In the genomic region with DNA sequence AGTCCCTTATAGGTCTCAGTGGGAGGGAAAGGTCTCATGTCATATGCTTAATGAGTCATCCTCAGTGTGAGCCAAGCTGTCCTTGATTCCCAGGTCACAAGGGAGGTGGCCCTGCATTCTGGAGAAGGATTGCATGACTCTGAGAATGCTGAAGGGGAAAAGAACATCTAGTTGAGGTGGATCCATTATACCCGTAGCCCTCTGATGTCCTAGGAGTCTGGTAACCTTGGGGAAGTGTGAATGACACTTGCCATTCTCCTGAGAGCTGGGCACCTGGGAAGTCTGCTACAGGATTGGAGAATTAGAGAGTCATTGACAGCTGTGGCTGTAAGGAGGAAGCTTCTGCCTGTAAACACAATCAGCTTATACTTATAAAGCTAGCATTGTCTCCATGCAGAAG, we compare ENCODE assay signal across 15 mouse cellular contexts. TPM values are rescaled to one million over a fixed set of nuclear protein-coding genes. Genes with fewer than 3 reads are reported as not detected.
DNase-seq lines count a peak whose midpoint lies in the region; ATAC-seq and TF ChIP-seq lines count a peak whose summit lies in the region.
"Not testable (repeated sequence)": the region's sequence is repeated elsewhere in the genome, so short reads cannot be mapped to it uniquely, and the experiment has no call there.
"Had no signal": no experiment of that assay in that cellular context is flagged by ENCODE, and none has a peak within 500 bp of the region (broad histone marks: within the 10 kb centered on the region; RNA-seq: fewer than 3 reads in every experiment).

No protein-coding gene starts in this region.

- peak overlapping the region; percentile 37; the same call in 1 of the 2 replicates for H3K27ac ChIP-seq in ES-E14 (ENCODE audit: insufficient read depth, low read depth, low read length, poor library complexity, severe bottlenecking)
- not testable (repeated sequence) for H3K27ac ChIP-seq in hindbrain, embryonic 12.5 days; kidney, postnatal 0 days; liver, postnatal 0 days (ENCODE audit: low read depth); midbrain, embryonic 15.5 days; stomach, embryonic 16.5 days (ENCODE audit: low read length)

- ATAC-seq in erythroid progenitor cell, adult 5-6 weeks (replicated peaks; ENCODE audit: low FRiP score, poor library complexity, severe bottlenecking) = 0 out of 2 replicates have a peak, but pooled peaks have one; percentile 16
- 0 out of 2 replicates have a peak, but pooled peaks have one; percentile 15 for ATAC-seq in hindbrain, embryonic 12.5 days (ENCODE audit: low FRiP score)
- ATAC-seq in kidney, postnatal 0 days (replicated peaks; ENCODE audit: low FRiP score, low read depth) = 0 out of 2 replicates have a peak, but pooled peaks have one; percentile 8
- 0 out of 2 replicates have a peak, but pooled peaks have one; percentile 11 for ATAC-seq in liver, postnatal 0 days
- 0 out of 2 replicates have a peak, but pooled peaks have one; percentile 9 for ATAC-seq in midbrain, embryonic 15.5 days (replicated peaks)
- peak; percentile 19; the same call in 1 of the 2 replicates for ATAC-seq in stomach, embryonic 16.5 days (ENCODE audit: insufficient read depth, low FRiP score)

- TF ChIP-seq EP300 in liver, postnatal 0 days (IDR thresholded peaks at IDR 0.05; ENCODE audit: low read depth) = not testable (repeated sequence)

- WGBS in hindbrain, embryonic 12.5 days = 76% methylated on average over 1 of the region's 1 CpGs
- WGBS in kidney, postnatal 0 days = 67% methylated on average over 1 of the region's 1 CpGs
- WGBS in liver, postnatal 0 days (ENCODE audit: insufficient replicate concordance) = 56% methylated on average over 1 of the region's 1 CpGs
- WGBS in midbrain, embryonic 15.5 days = 76% methylated on average over 1 of the region's 1 CpGs
- 62% methylated on average over 1 of the region's 1 CpGs for WGBS in stomach, embryonic 16.5 days

- H3K9me3 ChIP-seq in ES-E14 (ENCODE audit: control insufficient read depth, insufficient read depth, low read depth, low read length) = peaks cover 11% of the 10 kb centered on the region
- H3K9me3 ChIP-seq in hindbrain, embryonic 12.5 days (replicated peaks) = peaks cover 52% of the 10 kb centered on the region
- peaks cover 11% of the 10 kb centered on the region for H3K9me3 ChIP-seq in kidney, postnatal 0 days (replicated peaks; ENCODE audit: low read length)
- H3K9me3 ChIP-seq in liver, postnatal 0 days (ENCODE audit: low read length) = peaks cover 16% of the 10 kb centered on the region
- H3K9me3 ChIP-seq in midbrain, embryonic 15.5 days = peaks cover 35% of the 10 kb centered on the region
- H3K9me3 ChIP-seq in stomach, embryonic 16.5 days (replicated peaks; ENCODE audit: control insufficient read depth, low read length) = peaks cover 28% of the 10 kb centered on the region

- not testable (repeated sequence) for H3K36me3 ChIP-seq in ES-E14 (ENCODE audit: control insufficient read depth, insufficient read depth, low read length, poor library complexity, severe bottlenecking); hindbrain, embryonic 12.5 days; kidney, postnatal 0 days (ENCODE audit: insufficient read depth, low read length); liver, postnatal 0 days (replicated peaks; ENCODE audit: insufficient read depth, low read length); midbrain, embryonic 15.5 days (replicated peaks); stomach, embryonic 16.5 days (ENCODE audit: control insufficient read depth, insufficient read depth, low read length)

- H3K4me1 ChIP-seq in ES-E14 (ENCODE audit: control insufficient read depth in 2 of 2, insufficient read depth in 2 of 2, low read length in 2 of 2, poor library complexity in 1 of 2); hindbrain, embryonic 12.5 days; kidney, postnatal 0 days (replicated peaks; ENCODE audit: insufficient read depth, low read length); liver, postnatal 0 days (ENCODE audit: insufficient read depth); midbrain, embryonic 15.5 days; stomach, embryonic 16.5 days (ENCODE audit: control insufficient read depth, insufficient read depth, low read length): not testable (repeated sequence)

- in situ Hi-C loops in ES-E14 (cut with MboI; ENCODE audit: low sequenced_read_pairs in 2 of 2, unreplicated experiment in 2 of 2) = loop anchor here (25.0 kb wide), 2 partner anchors 1854 to 1979 kb away; no protein-coding TSS in a partner anchor

- not testable (repeated sequence) for H3K27me3 ChIP-seq in hindbrain, embryonic 12.5 days; kidney, postnatal 0 days (ENCODE audit: insufficient read depth, low read length); liver, postnatal 0 days (ENCODE audit: insufficient read depth, low read length); midbrain, embryonic 15.5 days (replicated peaks); stomach, embryonic 16.5 days (ENCODE audit: control insufficient read depth, insufficient read depth, low read length)

- H3K4me3 ChIP-seq in ES-E14 (ENCODE audit: insufficient read depth in 1 of 2, low read depth in 1 of 2, low read length in 2 of 2, poor library complexity in 1 of 2, severe bottlenecking in 1 of 2); hindbrain, embryonic 12.5 days; kidney, postnatal 0 days (replicated peaks; ENCODE audit: low read depth, low read length); liver, postnatal 0 days (ENCODE audit: low read depth, low read length); midbrain, embryonic 15.5 days; stomach, embryonic 16.5 days (replicated peaks; ENCODE audit: low read length): not testable (repeated sequence)

- not testable (repeated sequence) for H3K9ac ChIP-seq in ES-E14 (ENCODE audit: insufficient read depth, low read depth, low read length, poor library complexity, severe bottlenecking); hindbrain, embryonic 12.5 days; kidney, postnatal 0 days (ENCODE audit: low read depth, low read length); liver, postnatal 0 days (replicated peaks); midbrain, embryonic 15.5 days; stomach, embryonic 16.5 days (ENCODE audit: low read length)

- not testable (repeated sequence) for TF ChIP-seq CTCF in kidney, postnatal 0 days (IDR thresholded peaks at IDR 0.05; ENCODE audit: low read depth); liver, postnatal 0 days (IDR thresholded peaks at IDR 0.05; ENCODE audit: low read depth)

- not testable (repeated sequence) for DNase-seq in ES-E14 (ENCODE audit: low read depth, low spot score); kidney, postnatal 0 days (ENCODE audit: low spot score)
- DNase-seq in heart, adult 11 months = peak; percentile 89
- peak; percentile 15 for DNase-seq in liver, postnatal 0 days

- H3K4me2 ChIP-seq in hindbrain, embryonic 12.5 days (replicated peaks); kidney, postnatal 0 days (ENCODE audit: low read length); liver, postnatal 0 days (ENCODE audit: low read depth, low read length); midbrain, embryonic 15.5 days; stomach, embryonic 16.5 days (ENCODE audit: low read depth, low read length): not testable (repeated sequence)

RNA-seq across cellular contexts. Expression of gene Zfp978, which starts 55.3 kb away (rescaled TPM):
- 233 and 297 TPM in 2 replicates for total RNA-seq in ES-E14 (2012; rRNA removed)
- not detected in 2 replicates for total RNA-seq in erythroid progenitor cell, adult 5-6 weeks (2015; ENCODE audit: low replicate concordance)
- not detected in 2 replicates for total RNA-seq in erythroid progenitor cell, adult 5-6 weeks (2017; ENCODE audit: low replicate concordance)
- polyA plus RNA-seq in hindbrain, embryonic 12.5 days (2016; fragmentation: Nextera tagmentation; extraction: Ambion mirVana) = 0.21 TPM in 1 of 2 replicates, not detected in the other
- polyA plus RNA-seq in kidney, postnatal 0 days (2015; fragmentation: Nextera tagmentation; extraction: Ambion mirVana) = 0.14 and 0.17 TPM in 2 replicates
- polyA plus RNA-seq in liver, postnatal 0 days (2015; fragmentation: Nextera tagmentation; extraction: Ambion mirVana) = not detected in 2 replicates
- polyA plus RNA-seq in midbrain, embryonic 15.5 days (2015; fragmentation: Nextera tagmentation; extraction: Ambion mirVana) = not detected in 2 replicates
- not detected in 2 replicates for polyA plus RNA-seq in stomach, embryonic 16.5 days (2015; fragmentation: Nextera tagmentation; extraction: Ambion mirVana)
- total RNA-seq: adrenal gland, postnatal 14 days; hindbrain, postnatal 0 days; layer of hippocampus, adult 2 months; layer of hippocampus, postnatal 36 days had no signal
- polyA plus RNA-seq: brain, embryonic 14.5 days; cortical plate, adult 2 months; heart, adult 2 months had no signal
